Mouse (Mus musculus): ENCODE data around the gene Ucp1. TPM values are rescaled to one million over a fixed set of nuclear protein-coding genes. Genes with fewer than 3 reads are reported as not detected.

Gene Ucp1
- not detected in 2 replicates for polyA plus RNA-seq (2015; fragmentation: Nextera tagmentation; extraction: Ambion mirVana)

- H3K4me2 ChIP-seq (ENCODE audit: low read depth, low read length): no peak within 1 kb of the TSS
- H3K9ac ChIP-seq (replicated peaks): no peak within 1 kb of the TSS
- H3K27me3 ChIP-seq (ENCODE audit: insufficient read depth, low read length): peaks cover 19% of the 10 kb centered on the region
- no peak for TF ChIP-seq CTCF (IDR thresholded peaks at IDR 0.05; ENCODE audit: low read depth)
- H3K27ac ChIP-seq (ENCODE audit: low read depth): no peak within 1 kb of the TSS
- DNase-seq (no peak), ATAC-seq (no peak)
- no peaks in the 10 kb centered on the region for H3K9me3 ChIP-seq (ENCODE audit: low read length)
- H3K4me3 ChIP-seq (ENCODE audit: low read depth, low read length): no peak within 1 kb of the TSS
- 5% methylated on average over 20 of the region's 20 CpGs for WGBS (ENCODE audit: insufficient replicate concordance)
- no peaks in the 10 kb centered on the region for H3K36me3 ChIP-seq (replicated peaks; ENCODE audit: insufficient read depth, low read length)
- no peaks in the 10 kb centered on the region for H3K4me1 ChIP-seq (ENCODE audit: insufficient read depth)
These were observed at the start of gene Ucp1 for GRCm38 (mm10) chr8:83290176-83290575. Gene Ucp1, plus strand, starts transcription at chr8:83290352.

- TF ChIP-seq EP300 (IDR thresholded peaks at IDR 0.05; ENCODE audit: low read depth) (no peak), CTCF (IDR thresholded peaks at IDR 0.05; ENCODE audit: low read depth) (no peak)
- Histone ChIP-seq H3K9me3 (ENCODE audit: low read length) (no peaks in the 10 kb centered on the region), H3K27me3 (ENCODE audit: insufficient read depth, low read length) (no peaks in the 10 kb centered on the region), H3K4me2 (ENCODE audit: low read depth, low read length) (no peak overlapping the region), H3K4me1 (ENCODE audit: insufficient read depth) (no peaks in the 10 kb centered on the region), H3K36me3 (replicated peaks; ENCODE audit: insufficient read depth, low read length) (no peaks in the 10 kb centered on the region), H3K4me3 (ENCODE audit: low read depth, low read length) (no peak overlapping the region), H3K9ac (replicated peaks) (no peak overlapping the region), H3K27ac (ENCODE audit: low read depth) (no peak overlapping the region)
- ATAC-seq (no peak), DNase-seq (no peak)
- 51% methylated on average over 7 of the region's 7 CpGs for WGBS (ENCODE audit: insufficient replicate concordance)
These were observed 46.0 kb upstream of the Ucp1 start for GRCm38 (mm10) chr8:83244151-83244550.

GRCm38 (mm10) chr8:83250858-83251257 is 39.3 kb upstream of the Ucp1 start:
- Histone ChIP-seq H3K27me3 (ENCODE audit: insufficient read depth, low read length) (no peaks in the 10 kb centered on the region), H3K4me2 (ENCODE audit: low read depth, low read length) (no peak overlapping the region), H3K27ac (ENCODE audit: low read depth) (no peak overlapping the region), H3K4me1 (ENCODE audit: insufficient read depth) (no peaks in the 10 kb centered on the region), H3K36me3 (replicated peaks; ENCODE audit: insufficient read depth, low read length) (no peaks in the 10 kb centered on the region), H3K4me3 (ENCODE audit: low read depth, low read length) (no peak overlapping the region), H3K9me3 (ENCODE audit: low read length) (no peaks in the 10 kb centered on the region), H3K9ac (replicated peaks) (no peak overlapping the region)
- TF ChIP-seq CTCF (IDR thresholded peaks at IDR 0.05; ENCODE audit: low read depth) (no peak), EP300 (IDR thresholded peaks at IDR 0.05; ENCODE audit: low read depth) (no peak)
- DNase-seq (no peak), ATAC-seq (no peak)
- WGBS (ENCODE audit: insufficient replicate concordance): 88% methylated on average over 6 of the region's 6 CpGs

GRCm38 (mm10) chr8:83251362-83252246 is 38.5 kb upstream of the Ucp1 start:
- Histone ChIP-seq H3K9ac (replicated peaks) (no peak overlapping the region), H3K27ac (ENCODE audit: low read depth) (no peak overlapping the region), H3K27me3 (ENCODE audit: insufficient read depth, low read length) (no peaks in the 10 kb centered on the region), H3K4me2 (ENCODE audit: low read depth, low read length) (no peak overlapping the region), H3K36me3 (replicated peaks; ENCODE audit: insufficient read depth, low read length) (no peaks in the 10 kb centered on the region), H3K4me1 (ENCODE audit: insufficient read depth) (no peaks in the 10 kb centered on the region), H3K9me3 (ENCODE audit: low read length) (no peaks in the 10 kb centered on the region), H3K4me3 (ENCODE audit: low read depth, low read length) (no peak overlapping the region)
- WGBS (ENCODE audit: insufficient replicate concordance): 81% methylated on average over 14 of the region's 14 CpGs
- no peak for TF ChIP-seq EP300 (IDR thresholded peaks at IDR 0.05; ENCODE audit: low read depth)
- TF ChIP-seq CTCF (IDR thresholded peaks at IDR 0.05; ENCODE audit: low read depth): no peak
- ATAC-seq (no peak), DNase-seq (no peak)

- H3K4me1 ChIP-seq (ENCODE audit: insufficient read depth): no peaks in the 10 kb centered on the region
- ATAC-seq (no peak), DNase-seq (no peak)
- TF ChIP-seq EP300 (IDR thresholded peaks at IDR 0.05; ENCODE audit: low read depth) (no peak), CTCF (IDR thresholded peaks at IDR 0.05; ENCODE audit: low read depth) (no peak)
- no peak overlapping the region for H3K27ac ChIP-seq (ENCODE audit: low read depth)
- H3K9ac ChIP-seq (replicated peaks): no peak overlapping the region
- H3K4me3 ChIP-seq (ENCODE audit: low read depth, low read length): no peak overlapping the region
- H3K27me3 ChIP-seq (ENCODE audit: insufficient read depth, low read length): no peaks in the 10 kb centered on the region
- H3K9me3 ChIP-seq (ENCODE audit: low read length): no peaks in the 10 kb centered on the region
- no peak overlapping the region for H3K4me2 ChIP-seq (ENCODE audit: low read depth, low read length)
- H3K36me3 ChIP-seq (replicated peaks; ENCODE audit: insufficient read depth, low read length): no peaks in the 10 kb centered on the region
- WGBS (ENCODE audit: insufficient replicate concordance): 63% methylated on average over 5 of the region's 5 CpGs
These were observed 37.4 kb upstream of the Ucp1 start for GRCm38 (mm10) chr8:83252791-83253190.

GRCm38 (mm10) chr8:83257631-83258030 is 32.5 kb upstream of the Ucp1 start:
- no peak for TF ChIP-seq CTCF (IDR thresholded peaks at IDR 0.05; ENCODE audit: low read depth)
- TF ChIP-seq EP300 (IDR thresholded peaks at IDR 0.05; ENCODE audit: low read depth): no peak
- 82% methylated on average over 5 of the region's 5 CpGs for WGBS (ENCODE audit: insufficient replicate concordance)
- no peak overlapping the region for H3K4me3 ChIP-seq (ENCODE audit: low read depth, low read length)
- H3K9me3 ChIP-seq (ENCODE audit: low read length): no peaks in the 10 kb centered on the region
- ATAC-seq (no peak), DNase-seq (no peak)
- no peak overlapping the region for H3K4me2 ChIP-seq (ENCODE audit: low read depth, low read length)
- no peaks in the 10 kb centered on the region for H3K4me1 ChIP-seq (ENCODE audit: insufficient read depth)
- no peaks in the 10 kb centered on the region for H3K36me3 ChIP-seq (replicated peaks; ENCODE audit: insufficient read depth, low read length)
- H3K9ac ChIP-seq (replicated peaks): no peak overlapping the region
- no peak overlapping the region for H3K27ac ChIP-seq (ENCODE audit: low read depth)
- H3K27me3 ChIP-seq (ENCODE audit: insufficient read depth, low read length): no peaks in the 10 kb centered on the region
